17 mouse cellular contexts compared by ENCODE assay signal in the genomic region with DNA sequence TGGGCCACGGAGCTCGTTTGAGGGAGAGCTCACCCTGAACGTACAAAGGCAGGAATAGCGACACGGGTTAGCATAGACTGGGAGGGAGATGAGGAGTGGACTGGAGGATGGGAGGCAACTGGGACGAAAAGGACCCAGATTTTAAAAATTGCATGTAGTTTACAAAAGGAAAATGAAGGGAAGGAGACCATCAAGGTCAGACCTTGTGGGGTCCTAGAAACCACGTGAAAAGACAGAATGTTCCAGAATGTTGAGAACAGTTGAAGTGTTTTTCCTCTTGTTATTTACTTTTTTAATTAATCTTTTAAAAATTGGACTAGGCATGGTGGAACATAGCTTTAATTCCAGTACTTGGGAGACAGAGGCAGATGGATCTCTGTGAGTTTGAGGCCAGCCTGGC. TPM values are rescaled to one million over a fixed set of nuclear protein-coding genes. Genes with fewer than 3 reads are reported as not detected.
DNase-seq lines count a peak whose midpoint lies in the region; ATAC-seq and TF ChIP-seq lines count a peak whose summit lies in the region.
"Had no signal": no experiment of that assay in that cellular context is flagged by ENCODE, and none has a peak within 500 bp of the region (broad histone marks: within the 10 kb centered on the region; RNA-seq: fewer than 3 reads in every experiment).

No protein-coding gene starts in this region.

- no peaks in the 10 kb centered on the region for H3K27me3 ChIP-seq in CH12.LX (replicated peaks)
- no peaks in the 10 kb centered on the region for H3K27me3 ChIP-seq in forebrain, postnatal 0 days (ENCODE audit: insufficient read depth, low read length)
- H3K27me3 ChIP-seq: Patski had no signal

- peak overlapping the region; percentile 68 for H3K4me2 ChIP-seq in CH12.LX (ENCODE audit: insufficient read depth, low read depth, poor library complexity, severe bottlenecking)
- no peak overlapping the region for H3K4me2 ChIP-seq in forebrain, postnatal 0 days (ENCODE audit: low read depth)

- no peak overlapping the region for H3K27ac ChIP-seq in CH12.LX (ENCODE audit: insufficient read depth, low read depth)
- no peak overlapping the region for H3K27ac ChIP-seq in forebrain, postnatal 0 days (ENCODE audit: low read depth, low read length)

- dilution Hi-C loops in CH12.LX (cut with MboI; ENCODE audit: extremely low pct_ligation_motif_present, extremely low pct_unique_long_range_greater_than_20kb, low sequenced_read_pairs): no loop called here

- TF ChIP-seq CTCF in CH12.LX (conservative IDR thresholded peaks at IDR 0.05 in 1 of 2, IDR thresholded peaks at IDR 0.05 in 1 of 2; ENCODE audit: low read depth in 2 of 2, low read length in 2 of 2): no peak
- no peak for TF ChIP-seq CTCF in forebrain, postnatal 0 days (IDR thresholded peaks at IDR 0.05; ENCODE audit: low read depth)

- no peak for DNase-seq in CH12.LX (ENCODE audit: extremely low read depth)
- no peak for DNase-seq in forebrain, postnatal 0 days
- DNase-seq: adrenal gland, adult 2 months; adrenal gland, adult 8-10 months; adrenal gland, postnatal 10 days; adrenal gland, postnatal 25 days; adrenal gland, postnatal 36 days; cerebellum, adult 11 months; cerebellum, adult 11-12 months; cerebellum, adult 18-20 months; cerebellum, adult 2 months; cerebellum, adult 8-10 months had no signal

- no peak for TF ChIP-seq EP300 in CH12.LX (IDR thresholded peaks at IDR 0.05; ENCODE audit: low read length)

- H3K9me3 ChIP-seq in CH12.LX (replicated peaks; ENCODE audit: low read length): peaks cover 17% of the 10 kb centered on the region
- H3K9me3 ChIP-seq in forebrain, postnatal 0 days (ENCODE audit: low read length): no peaks in the 10 kb centered on the region

- H3K9ac ChIP-seq in CH12.LX (ENCODE audit: insufficient read depth, low read depth): peak overlapping the region; percentile 17
- no peak overlapping the region for H3K9ac ChIP-seq in forebrain, postnatal 0 days

- peaks cover 9 to 21% of the 10 kb centered on the region in 2 experiments for H3K4me1 ChIP-seq in CH12.LX (ENCODE audit: control insufficient read depth in 1 of 2, insufficient read depth in 2 of 2)
- no peaks in the 10 kb centered on the region for H3K4me1 ChIP-seq in forebrain, postnatal 0 days (ENCODE audit: insufficient read depth)

- 71% methylated on average over 7 of the region's 7 CpGs for WGBS in forebrain, postnatal 0 days

- H3K36me3 ChIP-seq in CH12.LX (replicated peaks in 1 of 2; ENCODE audit: control insufficient read depth in 1 of 2, insufficient read depth in 1 of 2, low read length in 1 of 2): no peaks in the 10 kb centered on the region
- no peaks in the 10 kb centered on the region; the same call in 1 of the 2 replicates for H3K36me3 ChIP-seq in forebrain, postnatal 0 days (ENCODE audit: insufficient read depth)
- H3K36me3 ChIP-seq: G1E had no signal

- no peak for ATAC-seq in forebrain, postnatal 0 days
- ATAC-seq: activated CD4-positive, CD25-positive, alpha-beta regulatory T cell, adult 4 months; CD4-positive, CD25-positive, alpha-beta regulatory T cell, adult 4 months; Patski had no signal

- no peaks in the 10 kb centered on the region for H3K79me2 ChIP-seq in CH12.LX (replicated peaks; ENCODE audit: control insufficient read depth, extremely low read depth, insufficient read depth, poor library complexity, severe bottlenecking)

- TF ChIP-seq RAD21 in CH12.LX (IDR thresholded peaks at IDR 0.05; ENCODE audit: low read depth, low read length): no peak

- peak; percentile 56; the same call in 1 of the 2 replicates for TF ChIP-seq POLR2A in CH12.LX (IDR thresholded peaks at IDR 0.05; ENCODE audit: low read depth, low read length)

- in situ Hi-C loops in CH12.LX (cut with MboI; ENCODE audit: low pct_ligation_motif_present, low pct_unique_long_range_greater_than_20kb, low sequenced_read_pairs): no loop called here

- peak overlapping the region in 1 of 3 experiments; percentile 15 for H3K4me3 ChIP-seq in CH12.LX (replicated peaks in 1 of 3; ENCODE audit: low read depth in 2 of 3, low read length in 2 of 3, poor library complexity in 1 of 3)
- no peak overlapping the region for H3K4me3 ChIP-seq in forebrain, postnatal 0 days (ENCODE audit: low read depth, low read length)

TF ChIP-seq in CH12.LX, 34 proteins besides CTCF, POLR2A, EP300 and RAD21:
- no peak for TF ChIP-seq NELFE (IDR thresholded peaks at IDR 0.05; ENCODE audit: low read depth, low read length)
- TF ChIP-seq RCOR1 (conservative IDR thresholded peaks at IDR 0.05; ENCODE audit: low read depth, low read length): no peak
- TF ChIP-seq SMC3 (IDR thresholded peaks at IDR 0.05; ENCODE audit: low read depth, low read length): no peak
- TF ChIP-seq MEF2A (IDR thresholded peaks at IDR 0.05; ENCODE audit: borderline replicate concordance, low read depth, low read length): no peak
- TF ChIP-seq UBTF (IDR thresholded peaks at IDR 0.05; ENCODE audit: low read depth, low read length): no peak
- TF ChIP-seq ZMIZ1 (IDR thresholded peaks at IDR 0.05; ENCODE audit: low read depth, low read length): peak; percentile 93
TF ChIP-seq in CH12.LX: peak in this region for 1.

RNA-seq across cellular contexts. Expression of a gene that starts 4.7 kb away (rescaled TPM):
- total RNA-seq in CH12.LX (2012; rRNA removed) (not detected in 2 replicates), CH12.LX (2014; rRNA removed) (not detected in 2 replicates)
- not detected in 2 replicates for polyA plus RNA-seq in CH12.LX (2012; ENCODE audit: insufficient read length, low read depth)
- 1.4 and 2.1 TPM in 2 replicates for total RNA-seq in forebrain, postnatal 0 days (2014; rRNA removed)
- polyA plus RNA-seq in forebrain, postnatal 0 days (2015; fragmentation: Nextera tagmentation; extraction: Ambion mirVana): 1.1 and 1.3 TPM in 2 replicates
- total RNA-seq: adrenal gland, adult 2 months; adrenal gland, postnatal 25 days; G1E; MEL had no signal
- polyA plus RNA-seq: activated CD4-positive, CD25-positive, alpha-beta regulatory T cell, adult 4 months; CD4-positive, CD25-positive, alpha-beta regulatory T cell, adult 4 months had no signal
